ENCODE assay signal across 21 mouse cellular contexts in the genomic region with DNA sequence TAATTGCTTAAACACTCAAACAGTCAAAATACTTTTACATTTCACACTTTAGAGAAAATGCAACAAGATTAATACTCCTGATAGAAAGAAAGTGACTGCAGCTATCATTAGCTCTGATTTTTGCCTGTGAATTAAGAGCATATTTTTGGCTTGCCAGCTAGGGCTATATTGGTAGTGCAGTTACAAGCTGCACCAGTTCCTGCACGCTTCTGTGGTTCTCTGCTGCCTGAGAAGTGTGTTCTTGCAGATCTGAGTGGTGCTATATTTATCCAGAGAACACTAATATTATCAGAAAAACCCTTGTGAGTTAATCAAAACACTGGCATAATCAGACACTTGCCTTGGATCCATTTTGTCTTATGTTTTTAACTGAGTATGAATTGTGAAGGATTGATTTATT.
"Had no signal": no experiment of that assay in that cellular context is flagged by ENCODE, and none has a peak within 500 bp of the region (broad histone marks: within the 10 kb centered on the region; RNA-seq: fewer than 3 reads in every experiment).

No protein-coding gene starts in this region.

- H3K9ac ChIP-seq: limb, embryonic 12.5 days; limb, embryonic 15.5 days; liver, embryonic 14.5 days; liver, postnatal 0 days; lung, embryonic 14.5 days; midbrain, embryonic 12.5 days; neural tube, embryonic 13.5 days; stomach, embryonic 15.5 days had no signal

- H3K4me1 ChIP-seq: limb, embryonic 12.5 days; limb, embryonic 15.5 days; midbrain, embryonic 12.5 days; neural tube, embryonic 13.5 days; stomach, embryonic 15.5 days had no signal

- DNase-seq: kidney, postnatal 25 days; left cerebral cortex, postnatal 4 days; liver, postnatal 0 days; lung, embryonic 14.5 days; retina, postnatal 1 day; right cerebral cortex, postnatal 25 days; spleen, adult 18-20 months; thymus, postnatal 36 days had no signal

- H3K4me3 ChIP-seq: layer of hippocampus, adult 2 months; limb, embryonic 12.5 days; limb, embryonic 15.5 days; midbrain, embryonic 12.5 days; myocyte; neural tube, embryonic 13.5 days; stomach, embryonic 15.5 days had no signal

- H3K4me2 ChIP-seq: limb, embryonic 12.5 days; limb, embryonic 15.5 days; liver, embryonic 11.5 days; lung, embryonic 14.5 days; midbrain, embryonic 12.5 days; neural tube, embryonic 13.5 days; stomach, embryonic 15.5 days had no signal

- ATAC-seq: liver, postnatal 0 days; lung, postnatal 0 days; midbrain, embryonic 16.5 days had no signal

- H3K9me3 ChIP-seq: limb, embryonic 12.5 days; limb, embryonic 15.5 days; midbrain, embryonic 12.5 days; neural tube, embryonic 13.5 days; stomach, embryonic 15.5 days had no signal

- H3K27me3 ChIP-seq: limb, embryonic 12.5 days; limb, embryonic 15.5 days; midbrain, embryonic 12.5 days; neural tube, embryonic 13.5 days; stomach, embryonic 15.5 days had no signal

- H3K27ac ChIP-seq: kidney, postnatal 0 days; layer of hippocampus, adult 2 months; limb, embryonic 12.5 days; limb, embryonic 15.5 days; liver, embryonic 14.5 days; macrophage; midbrain, embryonic 12.5 days; neural tube, embryonic 13.5 days; stomach, embryonic 15.5 days had no signal
